Mouse (Mus musculus) stomach, postnatal 0 days (tissue): ENCODE results near the gene Adipor2. TPM values are rescaled to one million over a fixed set of nuclear protein-coding genes. Genes with fewer than 3 reads are reported as not detected.

ENCODE experiments used
- ATAC-seq: fragments of 200-750 bp; cut with Nextera tagmentation; 2 replicates; pipeline ENCODE4 v1.8.0; 2017; ENCODE audit not compliant: low FRiP score, low TSS enrichment
- DNase-seq: peaks from one replicate; pipeline ENCODE4 v3.0.0-alpha.2; 2016; ENCODE audit warnings: low spot score
- H3K27ac ChIP-seq: fragments of 300-500 bp; sonication (generic); replicated peaks from 2 replicates; pipeline ENCODE4 v1.5.1; 2014; ENCODE audit warnings: mild to moderate bottlenecking, control low read depth
- H3K27me3 ChIP-seq: fragments of 300-500 bp; sonication (generic); 2 replicates; pipeline ENCODE4 v1.6.1; 2014; ENCODE audit warnings: low read length; ENCODE audit not compliant: control insufficient read depth, insufficient read depth
- H3K36me3 ChIP-seq: fragments of 300-500 bp; sonication (generic); 2 replicates; pipeline ENCODE4 v1.6.1; 2014; ENCODE audit warnings: low read length, mixed read lengths; ENCODE audit not compliant: control insufficient read depth, insufficient read depth
- H3K4me1 ChIP-seq: fragments of 300-500 bp; sonication (generic); replicated peaks from 2 replicates; pipeline ENCODE4 v1.6.1; 2014; ENCODE audit warnings: antibody characterized with exemption; ENCODE audit not compliant: control insufficient read depth, insufficient read depth
- H3K4me2 ChIP-seq: fragments of 300-500 bp; sonication (generic); replicated peaks from 2 replicates; pipeline ENCODE4 v1.6.1; 2014; ENCODE audit warnings: low read depth, mild to moderate bottlenecking, control low read depth, moderate library complexity
- H3K4me3 ChIP-seq: fragments of 300-500 bp; sonication (generic); 2 replicates; pipeline ENCODE4 v1.5.1; 2014; ENCODE audit warnings: low read depth, low read length, control low read depth
- H3K9ac ChIP-seq: fragments of 300-500 bp; sonication (generic); 2 replicates; pipeline ENCODE4 v1.6.1; 2014; ENCODE audit warnings: mild to moderate bottlenecking, low read length, control low read depth, mixed read lengths
- H3K9me3 ChIP-seq: fragments of 300-500 bp; sonication (generic); 2 replicates; pipeline ENCODE4 v1.6.1; 2016; ENCODE audit warnings: low read length; ENCODE audit not compliant: control insufficient read depth
- CTCF ChIP-seq: IDR thresholded peaks from 2 replicates; pipeline ENCODE4 v1.5.1; 2016; ENCODE audit warnings: antibody characterized with exemption, low read depth, mild to moderate bottlenecking, moderate library complexity
- EP300 ChIP-seq: optimal IDR thresholded peaks from 2 replicates; pipeline ENCODE3; 2016; ENCODE audit warnings: antibody characterized with exemption
- WGBS: fragments of 180-500 bp; shearing (Covaris S2); extraction: QIAGEN DNeasy Blood & Tissue Kit; methylation state at CpG from one replicate; pipeline ENCODE4 v1.1.7; 2014; 5-methylcytosine and 5-hydroxymethylcytosine counted together
- polyA plus RNA-seq: library from polyadenylated mRNA; unstranded; fragments of >200 nt; fragmentation: Nextera tagmentation; extraction: Ambion mirVana; gene quantifications from 2 replicates; pipeline ENCODE4 v1.2.1, GENCODE M21; 2015

Adipor2 gene
- polyA plus RNA-seq, 1 experiment from 2014 or later = 90.5 TPM

DNA sequence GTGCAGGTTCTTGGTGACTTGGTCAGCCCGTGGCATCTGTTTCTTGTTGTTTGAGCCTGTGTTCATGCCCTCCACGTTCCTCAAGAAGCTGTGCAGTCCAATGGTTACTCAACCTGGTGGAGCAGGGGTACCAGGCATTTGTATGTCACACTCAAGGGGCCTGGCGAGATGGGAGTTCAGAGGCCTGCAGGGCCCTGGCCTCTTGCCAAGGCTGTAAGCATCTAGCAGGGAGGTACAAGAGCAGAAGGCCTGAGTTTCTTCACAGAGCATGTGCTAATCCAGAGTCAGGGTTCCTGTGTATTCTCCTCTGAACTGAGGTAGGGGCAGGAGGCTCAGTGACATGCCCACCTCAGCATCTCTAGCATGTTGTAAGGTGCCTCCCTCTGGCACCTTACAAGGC lies 104.4 kb downstream of the Adipor2 start:
- 53% methylated on average over 3 of the region's 3 CpGs for WGBS
- no peaks in the 10 kb centered on the region for H3K27me3 ChIP-seq

DNA sequence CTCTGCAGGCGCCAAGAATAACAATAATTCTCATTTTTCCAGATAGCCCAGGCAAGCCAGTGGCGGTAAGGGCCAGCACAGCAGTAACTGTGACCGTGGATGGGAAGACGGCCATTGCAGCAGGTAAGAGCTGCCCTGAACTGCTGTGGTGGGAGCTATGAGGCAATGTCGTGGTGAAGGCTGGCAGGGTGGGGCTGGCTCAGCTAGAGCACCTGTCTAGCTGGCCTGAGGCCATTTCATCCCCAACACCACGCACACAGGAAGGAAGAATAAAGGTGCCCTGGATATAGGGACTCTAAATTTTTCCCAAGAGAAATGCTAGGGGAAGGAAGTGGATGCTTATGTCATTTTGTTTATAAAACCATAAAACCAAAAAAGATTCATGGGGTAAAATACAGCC lies 105.1 kb downstream of the Adipor2 start:
- no peak overlapping the region for H3K4me2 ChIP-seq
- H3K9me3 ChIP-seq = no peaks in the 10 kb centered on the region
- H3K36me3 ChIP-seq = no peaks in the 10 kb centered on the region
- 67% methylated on average over 6 of the region's 6 CpGs for WGBS
- no peak overlapping the region for H3K4me3 ChIP-seq
- no peak for TF ChIP-seq CTCF
- no peak for TF ChIP-seq EP300
- no peak overlapping the region for H3K27ac ChIP-seq
- H3K4me1 ChIP-seq = no peaks in the 10 kb centered on the region
- no peak for ATAC-seq
- no peak overlapping the region for H3K9ac ChIP-seq
- no peaks in the 10 kb centered on the region for H3K27me3 ChIP-seq
- DNase-seq = no peak

More for the DNA sequence above, 104.4 kb downstream of the Adipor2 start:
- Histone ChIP-seq H3K4me1 (no peaks in the 10 kb centered on the region), H3K9ac (no peak overlapping the region), H3K36me3 (no peaks in the 10 kb centered on the region), H3K4me2 (no peak overlapping the region), H3K27ac (no peak overlapping the region), H3K4me3 (no peak overlapping the region), H3K9me3 (no peaks in the 10 kb centered on the region)
- DNase-seq (no peak), ATAC-seq (no peak)
- TF ChIP-seq CTCF (no peak), EP300 (no peak)

DNA sequence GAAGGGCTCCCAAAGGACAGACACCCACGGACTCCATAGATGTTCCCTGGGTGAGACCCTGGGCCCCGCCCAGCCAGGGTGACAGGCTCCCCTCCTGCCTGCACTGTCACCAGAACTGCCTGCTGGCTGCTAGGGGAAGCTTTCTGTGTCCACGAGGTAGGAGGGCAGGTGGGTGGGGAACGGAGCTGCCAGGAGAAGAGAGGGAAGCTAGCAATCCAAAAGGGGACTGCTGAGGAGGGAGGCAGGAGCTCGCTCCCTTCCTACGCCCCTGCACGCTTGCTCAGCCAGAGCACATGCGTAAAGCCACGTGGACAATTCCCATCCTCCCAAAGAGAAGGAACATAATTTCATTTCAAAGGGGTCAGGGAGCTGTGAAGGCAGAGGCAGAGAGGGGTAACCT lies 107.3 kb downstream of the Adipor2 start:
- H3K4me3 ChIP-seq = no peak overlapping the region
- no peaks in the 10 kb centered on the region for H3K36me3 ChIP-seq
- no peaks in the 10 kb centered on the region for H3K4me1 ChIP-seq
- H3K4me2 ChIP-seq = no peak overlapping the region
- no peak overlapping the region for H3K9ac ChIP-seq
- H3K27me3 ChIP-seq = no peaks in the 10 kb centered on the region
- no peak for TF ChIP-seq EP300
- TF ChIP-seq CTCF = no peak
- no peak overlapping the region for H3K27ac ChIP-seq
- no peaks in the 10 kb centered on the region for H3K9me3 ChIP-seq
- ATAC-seq (no peak), DNase-seq (no peak)
- 58% methylated on average over 9 of the region's 9 CpGs for WGBS

DNA sequence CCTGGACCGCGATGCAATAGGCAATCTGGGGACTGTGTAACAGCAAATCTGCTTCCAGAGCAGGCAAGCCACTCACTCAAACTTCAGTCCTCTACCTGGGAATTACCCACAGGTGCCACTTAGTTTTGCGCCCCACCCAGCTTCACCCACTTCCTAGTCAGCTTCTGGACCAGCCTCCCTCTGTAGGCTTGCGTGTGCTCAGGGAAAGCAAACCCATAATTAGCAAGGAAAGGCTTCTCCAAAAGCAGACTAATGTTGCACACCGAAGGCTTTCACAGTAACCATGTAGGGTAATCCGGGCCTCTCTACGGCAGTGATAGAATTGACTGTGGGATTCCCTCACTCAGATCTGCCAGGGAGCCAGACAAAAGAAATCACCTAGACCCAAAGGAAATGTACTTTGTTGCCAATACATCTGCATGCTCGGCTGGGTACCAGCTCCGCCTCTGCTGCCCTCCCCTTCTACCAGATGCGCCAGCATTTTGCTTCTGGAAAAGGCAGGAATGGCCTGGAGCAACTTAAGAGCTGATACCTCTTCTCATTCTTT lies 109.6 kb downstream of the Adipor2 start:
- no peak overlapping the region for H3K4me3 ChIP-seq
- no peak overlapping the region for H3K27ac ChIP-seq
- H3K9ac ChIP-seq = no peak overlapping the region
- no peaks in the 10 kb centered on the region for H3K9me3 ChIP-seq
- H3K27me3 ChIP-seq = no peaks in the 10 kb centered on the region
- no peaks in the 10 kb centered on the region for H3K36me3 ChIP-seq
- ATAC-seq = no peak
- no peak for TF ChIP-seq CTCF
- TF ChIP-seq EP300 = no peak
- WGBS = 61% methylated on average over 10 of the region's 10 CpGs
- no peak for DNase-seq
- no peaks in the 10 kb centered on the region for H3K4me1 ChIP-seq
- no peak overlapping the region for H3K4me2 ChIP-seq

DNA sequence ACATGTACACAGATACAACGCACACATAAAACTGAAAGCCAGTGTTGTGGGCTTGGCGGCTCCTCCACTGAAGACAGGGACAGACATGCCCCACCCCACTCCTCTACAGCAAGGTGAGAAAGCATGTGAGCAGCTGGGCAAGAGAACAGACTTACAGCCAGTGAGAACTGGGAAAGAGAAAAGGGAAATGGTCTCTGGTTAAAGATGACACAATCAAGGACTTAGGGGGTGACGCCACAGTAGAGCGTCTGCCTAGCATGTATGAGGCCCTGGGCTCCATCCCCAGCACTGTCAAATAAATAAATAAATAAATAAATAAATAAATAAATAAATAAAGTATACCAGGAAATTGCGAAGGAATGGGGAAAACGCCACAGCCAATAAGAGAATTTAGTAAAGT lies 114.2 kb downstream of the Adipor2 start:
- WGBS = 83% methylated on average over 6 of the region's 6 CpGs
- H3K4me3 ChIP-seq = no peak overlapping the region

More for the DNA sequence above, 114.2 kb downstream of the Adipor2 start:
- H3K4me1 ChIP-seq = no peaks in the 10 kb centered on the region
- DNase-seq (no peak), ATAC-seq (no peak)
- H3K4me2 ChIP-seq = no peak overlapping the region
- H3K27me3 ChIP-seq = no peaks in the 10 kb centered on the region
- TF ChIP-seq EP300 = no peak
- TF ChIP-seq CTCF = no peak
- H3K27ac ChIP-seq = no peak overlapping the region
- H3K9ac ChIP-seq = no peak overlapping the region
- H3K9me3 ChIP-seq = no peaks in the 10 kb centered on the region
- H3K36me3 ChIP-seq = no peaks in the 10 kb centered on the region

Other genes with a start within 250 kb of the Adipor2 start
- gene Dcp1b, start 242.5 kb downstream of the Adipor2 start, polyA plus RNA-seq = 4.8 and 5.3 TPM in 2 replicates
- 2.0 and 2.3 TPM in 2 replicates for gene Cacna1c, start 221.3 kb downstream of the Adipor2 start, polyA plus RNA-seq
- 0.13 and 0.23 TPM in 2 replicates for gene Cacna2d4, start 181.2 kb downstream of the Adipor2 start, polyA plus RNA-seq
- 0.08 TPM in 2 replicates for gene Lrtm2, start 86.9 kb downstream of the Adipor2 start, polyA plus RNA-seq
- 2.9 TPM in 2 replicates for gene Fbxl14, start 62.0 kb upstream of the Adipor2 start, polyA plus RNA-seq
- gene Wnt5b, start 126.6 kb upstream of the Adipor2 start, polyA plus RNA-seq = 4.5 and 5.2 TPM in 2 replicates